Mouse (Mus musculus) heart, adult 18-20 months (tissue): ENCODE measurements around the gene Dnase1l3. TPM values are rescaled to one million over a fixed set of nuclear protein-coding genes. Genes with fewer than 3 reads are reported as not detected.

Experiments used
- DNase-seq, 2 experiments: peaks; one replicate each; pipeline ENCODE4 v3.0.0; 2021 to 2022; ENCODE audit warnings: mixed read lengths in 1 of 2
- total RNA-seq, 2 experiments: library from RNA; stranded (reverse); gene quantifications; 2 replicates each; pipeline ENCODE4 v1.2.3; 2021

Dnase1l3 gene
- total RNA-seq, 2 experiments from 2014 or later: 0.15 to 0.95 TPM

GRCm38 (mm10) chr14:7975177-7975576 lies 19.2 kb downstream of the Dnase1l3 start:
- DNase-seq: no peak

GRCm38 (mm10) chr14:7974643-7975042 lies 19.7 kb downstream of the Dnase1l3 start:
- no peak for DNase-seq

- DNase-seq: no peak
Measured at GRCm38 (mm10) chr14:7971889-7972493, 22.4 kb downstream of the Dnase1l3 start.

GRCm38 (mm10) chr14:7964219-7964889 lies 30.0 kb downstream of the Dnase1l3 start:
- DNase-seq: peak; percentile 69 to 88

- DNase-seq: no peak
Measured at GRCm38 (mm10) chr14:7963160-7963559, 31.2 kb downstream of the Dnase1l3 start.

- no peak for DNase-seq
Measured at GRCm38 (mm10) chr14:7962626-7963025, 31.7 kb downstream of the Dnase1l3 start.

GRCm38 (mm10) chr14:7961714-7962113 lies 32.7 kb downstream of the Dnase1l3 start:
- no peak for DNase-seq

GRCm38 (mm10) chr14:7960616-7961015 lies 33.8 kb downstream of the Dnase1l3 start:
- DNase-seq: no peak

GRCm38 (mm10) chr14:7957049-7957448 lies 37.3 kb downstream of the Dnase1l3 start, which contains the start of gene Gm45521:
Gm45521 (plus strand) TSS chr14:7957288.
- no peak for DNase-seq

- DNase-seq: no peak
Measured at GRCm38 (mm10) chr14:7956427-7956826, 37.9 kb downstream of the Dnase1l3 start.

- peak; percentile 30 to 50 for DNase-seq
Measured at GRCm38 (mm10) chr14:7954071-7954471, 40.3 kb downstream of the Dnase1l3 start.

GRCm38 (mm10) chr14:7952610-7953254 lies 41.6 kb downstream of the Dnase1l3 start:
- peak; percentile 76 to 79 for DNase-seq

- no peak for DNase-seq
Measured at GRCm38 (mm10) chr14:7951234-7951633, 43.1 kb downstream of the Dnase1l3 start.

GRCm38 (mm10) chr14:7945261-7945660 lies 49.1 kb downstream of the Dnase1l3 start:
- no peak for DNase-seq

GRCm38 (mm10) chr14:7944349-7945039 lies 49.9 kb downstream of the Dnase1l3 start:
- peak in 1 of 2 experiments; percentile 33 for DNase-seq

- no peak for DNase-seq
Measured at GRCm38 (mm10) chr14:7943801-7944135, 50.6 kb downstream of the Dnase1l3 start.

- peak in 1 of 2 experiments; percentile 39 for DNase-seq
Measured at GRCm38 (mm10) chr14:7943101-7943800, 51.1 kb downstream of the Dnase1l3 start.

GRCm38 (mm10) chr14:7941413-7941812 lies 53.0 kb downstream of the Dnase1l3 start:
- DNase-seq: no peak

GRCm38 (mm10) chr14:7938809-7939784 lies 55.3 kb downstream of the Dnase1l3 start:
- DNase-seq: no peak

GRCm38 (mm10) chr14:7937052-7937630 lies 57.2 kb downstream of the Dnase1l3 start:
- DNase-seq: no peak

- no peak for DNase-seq
Measured at GRCm38 (mm10) chr14:7934166-7934565, 60.2 kb downstream of the Dnase1l3 start.
